Mouse (Mus musculus) limb, embryonic 11.5 days (tissue): Measurements from ENCODE around the gene Ankra2. TPM values are rescaled to one million over a fixed set of nuclear protein-coding genes. Genes with fewer than 3 reads are reported as not detected.

Experiments used
- ATAC-seq: fragments of 200-750 bp; cut with Nextera tagmentation; 2 replicates; pipeline ENCODE4 v1.8.0; 2017; ENCODE audit warnings: low read depth; ENCODE audit not compliant: insufficient number of reproducible peaks, low FRiP score, low TSS enrichment
- DNase-seq: peaks from one replicate; pipeline ENCODE4 v3.0.0-alpha.2; 2015; ENCODE audit warnings: low spot score
- H3K27ac ChIP-seq: fragments of 300-500 bp; sonication (generic); replicated peaks from 2 replicates; pipeline ENCODE4 v1.5.1; 2014; ENCODE audit warnings: low read depth, mild to moderate bottlenecking, low read length
- H3K27me3 ChIP-seq: fragments of 300-500 bp; sonication (generic); 2 replicates; pipeline ENCODE4 v1.6.1; 2014; ENCODE audit warnings: mild to moderate bottlenecking, low read length, mixed read lengths; ENCODE audit not compliant: control insufficient read depth, insufficient read depth
- H3K36me3 ChIP-seq: fragments of 300-500 bp; sonication (generic); 2 replicates; pipeline ENCODE4 v1.6.1; 2014; ENCODE audit warnings: mild to moderate bottlenecking, low read length, moderate library complexity, mixed read lengths; ENCODE audit not compliant: control insufficient read depth, insufficient read depth
- H3K4me1 ChIP-seq: fragments of 300-500 bp; sonication (generic); 2 replicates; pipeline ENCODE4 v1.6.1; 2014; ENCODE audit warnings: low read length, mixed read lengths; ENCODE audit not compliant: control insufficient read depth, insufficient read depth
- H3K4me2 ChIP-seq: fragments of 300-500 bp; sonication (generic); 2 replicates; pipeline ENCODE4 v1.6.1; 2014; ENCODE audit warnings: low read depth, mild to moderate bottlenecking, moderate library complexity; ENCODE audit not compliant: severe bottlenecking
- H3K4me3 ChIP-seq: fragments of 300-500 bp; sonication (generic); 2 replicates; pipeline ENCODE4 v1.5.1; 2014; ENCODE audit warnings: low read depth, low read length
- H3K9ac ChIP-seq: fragments of 300-500 bp; sonication (generic); 2 replicates; pipeline ENCODE4 v1.6.1; 2014; ENCODE audit warnings: mild to moderate bottlenecking, low read length
- H3K9me3 ChIP-seq: fragments of 300-500 bp; sonication (generic); 2 replicates; pipeline ENCODE4 v1.6.1; 2016; ENCODE audit warnings: low read length; ENCODE audit not compliant: control insufficient read depth
- WGBS: fragments of 180-500 bp; shearing (Covaris S2); extraction: QIAGEN DNeasy Blood & Tissue Kit; methylation state at CpG from one replicate; pipeline ENCODE4 v1.1.7; 2014; 5-methylcytosine and 5-hydroxymethylcytosine counted together
- polyA plus RNA-seq: library from polyadenylated mRNA; unstranded; fragments of >200 nt; fragmentation: Nextera tagmentation; extraction: Ambion mirVana; gene quantifications from 2 replicates; pipeline ENCODE4 v1.2.1, GENCODE M21; 2014

The Ankra2 gene
- 17.3 and 18.4 TPM in 2 replicates for polyA plus RNA-seq

GRCm38 (mm10) chr13:98262636-98263457 lies at the start of gene Ankra2, which contains the start of gene Utp15:
TSS of gene Ankra2 (plus strand) at chr13:98263074.
TSS of gene Utp15 (minus strand) at chr13:98263041.
- peak within 1 kb of the TSS; percentile 90 for H3K9ac ChIP-seq
- H3K27me3 ChIP-seq, result no peaks in the 10 kb centered on the region
- ATAC-seq, result peak; percentile 98
- H3K36me3 ChIP-seq, result no peaks in the 10 kb centered on the region
- H3K27ac ChIP-seq, result peak within 1 kb of the TSS; percentile 62; the same call in 1 of the 2 replicates
- H3K4me1 ChIP-seq, result peaks cover 9% of the 10 kb centered on the region; the same call in 1 of the 2 replicates
- DNase-seq, result peak; percentile 100
- peak within 1 kb of the TSS; percentile 86 for H3K4me3 ChIP-seq
- WGBS, result under 1% methylated on average over 69 of the region's 71 CpGs
- peak within 1 kb of the TSS; percentile 86 for H3K4me2 ChIP-seq
- no peaks in the 10 kb centered on the region for H3K9me3 ChIP-seq

- ATAC-seq (no peak), DNase-seq (peak; percentile 55)
- H3K4me1 ChIP-seq, result no peaks in the 10 kb centered on the region
- H3K9ac ChIP-seq, result no peak overlapping the region
- H3K9me3 ChIP-seq, result no peaks in the 10 kb centered on the region
- no peak overlapping the region for H3K4me2 ChIP-seq
- WGBS, result 44% methylated on average over 12 of the region's 12 CpGs
- no peaks in the 10 kb centered on the region for H3K36me3 ChIP-seq
- no peaks in the 10 kb centered on the region for H3K27me3 ChIP-seq
- H3K27ac ChIP-seq, result no peak overlapping the region
- H3K4me3 ChIP-seq, result no peak overlapping the region
Measured at GRCm38 (mm10) chr13:98222848-98223247, 40.0 kb upstream of the Ankra2 start.

GRCm38 (mm10) chr13:98226225-98226624 lies 36.6 kb upstream of the Ankra2 start:
- WGBS, result 74% methylated on average over 2 of the region's 2 CpGs
- no peak for ATAC-seq

GRCm38 (mm10) chr13:98230511-98230910 lies 32.4 kb upstream of the Ankra2 start:
- ATAC-seq, result no peak
- DNase-seq, result no peak
- H3K4me2 ChIP-seq, result no peak overlapping the region
- H3K9me3 ChIP-seq, result no peaks in the 10 kb centered on the region
- H3K27ac ChIP-seq, result no peak overlapping the region
- H3K36me3 ChIP-seq, result no peaks in the 10 kb centered on the region
- whole genome bisulfite sequencing, result 97% methylated on average over 1 of the region's 1 CpGs
- no peaks in the 10 kb centered on the region for H3K27me3 ChIP-seq
- no peak overlapping the region for H3K4me3 ChIP-seq
- no peak overlapping the region for H3K9ac ChIP-seq
- no peaks in the 10 kb centered on the region for H3K4me1 ChIP-seq

More at GRCm38 (mm10) chr13:98226225-98226624, 36.6 kb upstream of the Ankra2 start:
- no peaks in the 10 kb centered on the region for H3K4me1 ChIP-seq
- H3K9ac ChIP-seq, result no peak overlapping the region
- no peak overlapping the region for H3K27ac ChIP-seq
- no peaks in the 10 kb centered on the region for H3K36me3 ChIP-seq
- no peaks in the 10 kb centered on the region for H3K27me3 ChIP-seq
- no peak overlapping the region for H3K4me2 ChIP-seq
- DNase-seq, result no peak
- no peak overlapping the region for H3K4me3 ChIP-seq
- H3K9me3 ChIP-seq, result no peaks in the 10 kb centered on the region

- Histone ChIP-seq H3K4me1 (no peaks in the 10 kb centered on the region), H3K27me3 (no peaks in the 10 kb centered on the region), H3K4me2 (no peak overlapping the region), H3K36me3 (no peaks in the 10 kb centered on the region), H3K27ac (no peak overlapping the region), H3K9ac (no peak overlapping the region), H3K9me3 (no peaks in the 10 kb centered on the region), H3K4me3 (no peak overlapping the region)
- WGBS, result 78% methylated on average over 6 of the region's 6 CpGs
- ATAC-seq (no peak), DNase-seq (no peak)
Measured at GRCm38 (mm10) chr13:98235451-98235850, 27.4 kb upstream of the Ankra2 start.

- Histone ChIP-seq H3K9me3 (no peaks in the 10 kb centered on the region), H3K27me3 (no peaks in the 10 kb centered on the region), H3K9ac (no peak overlapping the region), H3K36me3 (no peaks in the 10 kb centered on the region), H3K4me3 (no peak overlapping the region), H3K27ac (no peak overlapping the region), H3K4me2 (no peak overlapping the region), H3K4me1 (no peaks in the 10 kb centered on the region)
- peak; percentile 84 for DNase-seq
- no peak for ATAC-seq
- 21% methylated on average over 12 of the region's 12 CpGs for WGBS
Measured at GRCm38 (mm10) chr13:98239978-98240641, 22.8 kb upstream of the Ankra2 start.

- Histone ChIP-seq H3K4me2 (no peak overlapping the region), H3K27me3 (no peaks in the 10 kb centered on the region), H3K36me3 (no peaks in the 10 kb centered on the region), H3K4me3 (no peak overlapping the region), H3K27ac (no peak overlapping the region), H3K9ac (no peak overlapping the region), H3K4me1 (no peaks in the 10 kb centered on the region), H3K9me3 (no peaks in the 10 kb centered on the region)
- ATAC-seq (no peak), DNase-seq (no peak)
- WGBS, result 74% methylated on average over 9 of the region's 9 CpGs
Measured at GRCm38 (mm10) chr13:98241531-98242282, 21.2 kb upstream of the Ankra2 start.
